Mouse (Mus musculus): ENCODE measurements around the gene Pou2f3. TPM values are rescaled to one million over a fixed set of nuclear protein-coding genes. Genes with fewer than 3 reads are reported as not detected.

The Pou2f3 gene
- polyA plus RNA-seq, 1 experiment, result 0.28 TPM

DNA sequence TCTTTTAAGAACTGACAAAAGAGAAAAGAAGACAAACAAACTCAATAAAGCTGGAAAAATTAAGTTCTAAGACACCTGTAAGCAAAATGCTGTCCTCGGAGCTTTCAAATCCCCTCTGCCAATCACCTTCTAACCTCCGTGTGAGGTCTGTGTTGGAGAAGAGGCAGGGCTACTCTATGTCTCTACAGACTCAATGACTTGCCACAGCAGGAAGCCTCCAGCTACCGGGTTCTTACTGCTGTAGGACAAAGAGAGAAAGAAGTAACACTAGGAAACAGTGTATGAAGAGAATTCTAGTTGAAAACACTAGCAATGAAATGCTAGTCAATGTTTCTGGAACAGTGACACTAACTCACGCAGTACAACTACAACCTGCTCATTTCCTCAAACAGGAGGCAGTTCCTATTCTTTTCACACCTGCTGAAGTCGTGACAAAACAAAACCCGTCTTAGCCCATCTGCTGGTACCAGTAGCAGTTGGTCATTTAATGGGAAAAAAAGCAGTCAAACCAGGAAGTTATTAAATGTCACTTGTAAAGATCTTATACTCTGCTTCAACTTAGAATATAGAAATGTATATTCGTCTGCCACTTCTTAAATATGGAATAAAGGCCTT, 126.6 kb downstream of the Pou2f3 start:
- DNase-seq (ENCODE audit: low spot score), result no peak

DNA sequence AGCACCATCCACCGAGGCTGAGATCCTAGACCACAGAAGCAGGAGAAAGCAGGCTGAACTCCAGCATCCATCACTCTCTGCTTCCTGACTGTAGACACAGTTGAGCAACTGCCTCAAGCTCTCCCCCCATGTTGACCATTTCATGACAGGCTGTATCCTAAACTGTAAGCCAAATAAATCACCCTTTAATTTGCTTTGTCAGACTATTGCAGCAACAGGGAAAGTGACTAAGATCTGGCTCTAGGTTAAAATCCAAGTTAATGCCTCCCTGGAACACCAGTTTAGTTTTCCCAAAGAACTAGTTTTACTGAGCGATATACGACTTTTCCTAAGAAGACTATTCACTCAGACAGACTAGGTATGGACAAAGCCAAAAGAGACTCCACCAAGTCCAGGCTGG, 131.5 kb downstream of the Pou2f3 start:
- DNase-seq (ENCODE audit: low spot score), result no peak

DNA sequence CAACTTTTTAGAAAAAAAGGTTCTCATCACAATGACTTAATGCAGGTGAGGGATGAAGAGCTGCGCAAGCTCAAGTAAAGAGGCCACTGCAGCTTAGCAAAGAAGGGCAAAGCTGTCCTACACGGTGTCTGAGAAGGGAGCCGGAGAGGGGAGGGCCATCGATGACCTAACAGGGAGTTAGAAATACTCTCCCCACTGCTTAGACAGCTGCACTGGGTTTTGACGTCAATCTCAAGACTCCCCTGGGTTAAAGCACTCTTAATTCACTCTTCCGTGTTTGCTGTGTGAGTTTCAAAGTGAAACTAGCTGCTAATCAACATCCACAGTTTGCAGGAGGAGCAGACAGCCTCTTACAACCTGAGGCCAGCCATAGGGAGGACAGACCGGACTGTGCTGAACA, 134.0 kb downstream of the Pou2f3 start:
- DNase-seq (ENCODE audit: low spot score), result no peak

DNA sequence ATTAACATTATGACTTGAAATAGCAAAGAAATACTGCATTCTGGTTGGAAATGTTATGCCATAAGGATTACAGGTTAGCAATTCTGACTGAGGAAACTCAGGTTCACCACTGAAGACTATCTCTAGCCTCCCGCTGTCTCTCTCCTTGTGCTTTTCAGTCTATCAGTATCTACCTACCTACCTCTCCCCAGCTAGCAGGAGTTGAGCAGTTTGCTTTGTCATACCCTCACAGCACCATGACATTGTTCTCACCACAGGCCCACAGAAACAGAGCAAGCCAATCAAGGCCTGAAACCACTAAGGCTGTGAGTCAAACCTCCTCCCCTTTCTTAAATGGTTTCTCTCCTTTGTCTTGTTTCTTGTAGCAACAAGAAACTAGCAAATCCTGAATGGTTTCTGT, 135.6 kb downstream of the Pou2f3 start:
- DNase-seq (ENCODE audit: low spot score), result no peak

Other genes with a start within 250 kb of the Pou2f3 start
- gene Arhgef12, start 103.1 kb downstream of the Pou2f3 start, polyA plus RNA-seq (2012; rRNA removed), result 34.8 and 47.7 TPM in 2 replicates
- 6.1 and 6.3 TPM in 2 replicates for gene Tmem136, start 93.8 kb downstream of the Pou2f3 start, polyA plus RNA-seq (2012; rRNA removed)
- 53.7 and 67.1 TPM in 2 replicates for gene Oaf, start 29.5 kb upstream of the Pou2f3 start, polyA plus RNA-seq (2012; rRNA removed)
- 59.6 and 62.9 TPM in 2 replicates for gene Trim29, start 100.5 kb upstream of the Pou2f3 start, polyA plus RNA-seq (2012; rRNA removed)